Mouse (Mus musculus) kidney, embryonic 16.5 days (tissue): Measurements from ENCODE around the gene Ap1m2. TPM values are rescaled to one million over a fixed set of nuclear protein-coding genes. Genes with fewer than 3 reads are reported as not detected.

Experiments used
- ATAC-seq: fragments of 200-750 bp; cut with Nextera tagmentation; 2 replicates; pipeline ENCODE4 v1.8.0; 2017; ENCODE audit warnings: moderate TSS enrichment; ENCODE audit not compliant: low FRiP score, low TSS enrichment
- H3K27ac ChIP-seq: fragments of 300-500 bp; sonication (generic); 2 replicates; pipeline ENCODE4 v1.5.1; 2014; ENCODE audit warnings: low read length
- H3K27me3 ChIP-seq: fragments of 300-500 bp; sonication (generic); 2 replicates; pipeline ENCODE4 v1.6.1; 2014; ENCODE audit warnings: low read length, control low read depth, mixed read lengths; ENCODE audit not compliant: insufficient read depth
- H3K36me3 ChIP-seq: fragments of 300-500 bp; sonication (generic); 2 replicates; pipeline ENCODE4 v1.6.1; 2014; ENCODE audit warnings: low read length, control low read depth, mixed read lengths; ENCODE audit not compliant: insufficient read depth
- H3K4me1 ChIP-seq: fragments of 300-500 bp; sonication (generic); 2 replicates; pipeline ENCODE4 v1.6.1; 2014; ENCODE audit warnings: low read length, control low read depth, mixed read lengths; ENCODE audit not compliant: insufficient read depth
- H3K4me2 ChIP-seq: fragments of 300-500 bp; sonication (generic); replicated peaks from 2 replicates; pipeline ENCODE4 v1.6.1; 2014; ENCODE audit warnings: low read depth, low read length
- H3K4me3 ChIP-seq: fragments of 300-500 bp; sonication (generic); 2 replicates; pipeline ENCODE4 v1.5.1; 2014; ENCODE audit warnings: mild to moderate bottlenecking, low read length
- H3K9ac ChIP-seq: fragments of 300-500 bp; sonication (generic); replicated peaks from 2 replicates; pipeline ENCODE4 v1.6.1; 2014; ENCODE audit warnings: low read length
- H3K9me3 ChIP-seq: fragments of 300-500 bp; sonication (generic); 2 replicates; pipeline ENCODE4 v1.6.1; 2016; ENCODE audit warnings: low read length, control low read depth
- WGBS: fragments of 180-500 bp; shearing (Covaris S2); extraction: QIAGEN DNeasy Blood & Tissue Kit; methylation state at CpG from one replicate; pipeline ENCODE4 v1.1.7; 2014; 5-methylcytosine and 5-hydroxymethylcytosine counted together
- polyA plus RNA-seq: library from polyadenylated mRNA; unstranded; fragments of >200 nt; fragmentation: Nextera tagmentation; extraction: Ambion mirVana; gene quantifications from 2 replicates; pipeline ENCODE4 v1.2.1, GENCODE M21; 2015

Gene Ap1m2
- polyA plus RNA-seq, 1 experiment from 2014 or later: 48.9 TPM

GRCm38 (mm10) chr9:21340411-21340810, 28.3 kb upstream of the Ap1m2 start:
- no peaks in the 10 kb centered on the region for H3K9me3 ChIP-seq
- H3K4me1 ChIP-seq: peaks cover 5% of the 10 kb centered on the region; the same call in 1 of the 2 replicates
- H3K36me3 ChIP-seq: peaks cover 19% of the 10 kb centered on the region
- WGBS: 86% methylated on average over 4 of the region's 4 CpGs
- H3K4me2 ChIP-seq: no peak overlapping the region
- ATAC-seq: no peak
- H3K4me3 ChIP-seq: no peak overlapping the region
- no peak overlapping the region for H3K27ac ChIP-seq
- H3K27me3 ChIP-seq: no peaks in the 10 kb centered on the region
- no peak overlapping the region for H3K9ac ChIP-seq

- H3K4me1 ChIP-seq: peaks cover 13% of the 10 kb centered on the region
- no peaks in the 10 kb centered on the region for H3K27me3 ChIP-seq
- peak overlapping the region; percentile 75; the same call in 1 of the 2 replicates for H3K27ac ChIP-seq
- H3K4me2 ChIP-seq: peak overlapping the region; percentile 40
- H3K9ac ChIP-seq: peak overlapping the region; percentile 60; the same call in 1 of the 2 replicates
- peak; percentile 90 for ATAC-seq
- WGBS: 11% methylated on average over 19 of the region's 20 CpGs
- peak overlapping the region; percentile 42 for H3K4me3 ChIP-seq
- peaks cover 9% of the 10 kb centered on the region for H3K36me3 ChIP-seq
- no peaks in the 10 kb centered on the region for H3K9me3 ChIP-seq
Observed at GRCm38 (mm10) chr9:21337652-21338051, 25.5 kb upstream of the Ap1m2 start.

- no peak for ATAC-seq
- Histone ChIP-seq H3K27ac (no peak overlapping the region), H3K36me3 (no peaks in the 10 kb centered on the region), H3K4me1 (peaks cover 21% of the 10 kb centered on the region), H3K9ac (no peak overlapping the region), H3K9me3 (no peaks in the 10 kb centered on the region), H3K27me3 (no peaks in the 10 kb centered on the region), H3K4me3 (no peak overlapping the region), H3K4me2 (no peak overlapping the region)
- 81% methylated on average over 8 of the region's 8 CpGs for WGBS
Observed at GRCm38 (mm10) chr9:21336491-21336890, 24.4 kb upstream of the Ap1m2 start.

- no peaks in the 10 kb centered on the region for H3K9me3 ChIP-seq
- H3K4me1 ChIP-seq: peaks cover 21% of the 10 kb centered on the region
- 80% methylated on average over 4 of the region's 4 CpGs for WGBS
- ATAC-seq: no peak
- no peak overlapping the region for H3K27ac ChIP-seq
- no peak overlapping the region for H3K4me3 ChIP-seq
- no peak overlapping the region for H3K9ac ChIP-seq
- no peak overlapping the region for H3K4me2 ChIP-seq
- no peaks in the 10 kb centered on the region for H3K27me3 ChIP-seq
- H3K36me3 ChIP-seq: 0 out of 2 replicates have a peak, but pooled peaks cover 2% of the 10 kb centered on the region
Observed at GRCm38 (mm10) chr9:21335391-21335790, 23.3 kb upstream of the Ap1m2 start.

GRCm38 (mm10) chr9:21334747-21335146, 22.6 kb upstream of the Ap1m2 start:
- ATAC-seq: no peak
- H3K27ac ChIP-seq: no peak overlapping the region
- H3K4me3 ChIP-seq: no peak overlapping the region

GRCm38 (mm10) chr9:21333523-21333922, 21.4 kb upstream of the Ap1m2 start:
- 0 out of 2 replicates have a peak, but pooled peaks cover 2% of the 10 kb centered on the region for H3K36me3 ChIP-seq
- no peaks in the 10 kb centered on the region for H3K27me3 ChIP-seq
- whole genome bisulfite sequencing: 51% methylated on average over 1 of the region's 1 CpGs
- no peak overlapping the region for H3K27ac ChIP-seq
- H3K4me2 ChIP-seq: no peak overlapping the region
- H3K9me3 ChIP-seq: no peaks in the 10 kb centered on the region
- no peak for ATAC-seq
- H3K9ac ChIP-seq: no peak overlapping the region
- peaks cover 21% of the 10 kb centered on the region for H3K4me1 ChIP-seq
- H3K4me3 ChIP-seq: no peak overlapping the region

More at GRCm38 (mm10) chr9:21334747-21335146, 22.6 kb upstream of the Ap1m2 start:
- Histone ChIP-seq H3K9ac (no peak overlapping the region), H3K4me1 (peaks cover 21% of the 10 kb centered on the region), H3K9me3 (no peaks in the 10 kb centered on the region), H3K27me3 (no peaks in the 10 kb centered on the region), H3K36me3 (0 out of 2 replicates have a peak, but pooled peaks cover 2% of the 10 kb centered on the region), H3K4me2 (no peak overlapping the region)

- 0 out of 2 replicates have a peak, but pooled peaks cover 2% of the 10 kb centered on the region for H3K36me3 ChIP-seq
- H3K4me1 ChIP-seq: peaks cover 18% of the 10 kb centered on the region
- 42% methylated on average over 9 of the region's 9 CpGs for WGBS
- H3K4me2 ChIP-seq: no peak overlapping the region
- H3K9ac ChIP-seq: peak overlapping the region; percentile 31
- no peak overlapping the region for H3K4me3 ChIP-seq
- no peak for ATAC-seq
- peak overlapping the region; percentile 36 for H3K27ac ChIP-seq
- no peaks in the 10 kb centered on the region for H3K9me3 ChIP-seq
- no peaks in the 10 kb centered on the region for H3K27me3 ChIP-seq
Observed at GRCm38 (mm10) chr9:21332161-21333061, 20.3 kb upstream of the Ap1m2 start.

GRCm38 (mm10) chr9:21331365-21332140, 19.4 kb upstream of the Ap1m2 start:
- Histone ChIP-seq H3K36me3 (0 out of 2 replicates have a peak, but pooled peaks cover 2% of the 10 kb centered on the region), H3K9me3 (no peaks in the 10 kb centered on the region), H3K27me3 (no peaks in the 10 kb centered on the region), H3K4me2 (no peak overlapping the region), H3K9ac (no peak overlapping the region), H3K4me1 (peaks cover 16% of the 10 kb centered on the region), H3K4me3 (no peak overlapping the region), H3K27ac (peak overlapping the region; percentile 36)
- no peak for ATAC-seq
- WGBS: 73% methylated on average over 12 of the region's 12 CpGs

- Histone ChIP-seq H3K4me2 (no peak overlapping the region), H3K4me3 (no peak overlapping the region), H3K36me3 (peaks cover 5% of the 10 kb centered on the region; the same call in 1 of the 2 replicates), H3K4me1 (peaks cover 16% of the 10 kb centered on the region), H3K27me3 (no peaks in the 10 kb centered on the region), H3K9ac (no peak overlapping the region), H3K9me3 (no peaks in the 10 kb centered on the region), H3K27ac (no peak overlapping the region)
- ATAC-seq: no peak
- WGBS: 93% methylated on average over 10 of the region's 10 CpGs
Observed at GRCm38 (mm10) chr9:21329699-21330289, 17.7 kb upstream of the Ap1m2 start.
